Mouse (Mus musculus) heart, embryonic 14.5 days (tissue): ENCODE data around the gene C87436. TPM values are rescaled to one million over a fixed set of nuclear protein-coding genes. Genes with fewer than 3 reads are reported as not detected.
A peak's percentile ranks its signal among the peaks of the same experiment; 100 is the strongest.

ENCODE experiments used
- ATAC-seq: fragments of 200-750 bp; cut with Nextera tagmentation; 2 replicates; pipeline ENCODE4 v1.8.0; 2017; ENCODE audit warnings: low read depth, moderate TSS enrichment; ENCODE audit not compliant: insufficient number of reproducible peaks, insufficient read depth, low FRiP score
- H3K27ac ChIP-seq, 2 experiments: fragments of 200-500 bp in 1 of 2; fragments of 300-500 bp in 1 of 2; sonication (generic) in 1 of 2; replicated peaks in 1 of 2; 2 replicates each; pipeline ENCODE4 v1.5.1; 2012 to 2014; ENCODE audit warnings: low read depth in 2 of 2, low read length in 2 of 2, control low read depth in 1 of 2, mild to moderate bottlenecking in 1 of 2, mixed read lengths in 1 of 2; ENCODE audit not compliant: control insufficient read depth in 1 of 2, insufficient read depth in 1 of 2
- H3K27me3 ChIP-seq: fragments of 300-500 bp; sonication (generic); 2 replicates; pipeline ENCODE4 v1.6.1; 2014; ENCODE audit warnings: mild to moderate bottlenecking, low read length, control low read depth; ENCODE audit not compliant: control insufficient read depth, insufficient read depth
- H3K36me3 ChIP-seq: fragments of 300-500 bp; sonication (generic); 2 replicates; pipeline ENCODE4 v1.6.1; 2014; ENCODE audit warnings: mild to moderate bottlenecking, control low read depth, low read length, mixed read lengths; ENCODE audit not compliant: control insufficient read depth, insufficient read depth
- H3K4me1 ChIP-seq, 2 experiments: fragments of 200-500 bp in 1 of 2; fragments of 300-500 bp in 1 of 2; sonication (generic) in 1 of 2; 2 replicates each; pipeline ENCODE4 v1.6.1; 2012 to 2014; ENCODE audit warnings: low read length in 2 of 2, control low read depth in 1 of 2, mixed read lengths in 1 of 2; ENCODE audit not compliant: control insufficient read depth in 2 of 2, insufficient read depth in 2 of 2
- H3K4me2 ChIP-seq: fragments of 300-500 bp; sonication (generic); 2 replicates; pipeline ENCODE4 v1.6.1; 2014; ENCODE audit warnings: mild to moderate bottlenecking, low read length
- H3K4me3 ChIP-seq, 2 experiments: fragments of 200-500 bp in 1 of 2; fragments of 300-500 bp in 1 of 2; sonication (generic) in 1 of 2; 2 replicates each; pipeline ENCODE4 v1.5.1; 2012 to 2014; ENCODE audit warnings: low read length in 2 of 2, mild to moderate bottlenecking in 2 of 2, control low read depth in 1 of 2, low read depth in 1 of 2, moderate library complexity in 1 of 2; ENCODE audit not compliant: control insufficient read depth in 1 of 2, insufficient read depth in 1 of 2
- H3K9ac ChIP-seq: fragments of 300-500 bp; sonication (generic); 2 replicates; pipeline ENCODE4 v1.6.1; 2014; ENCODE audit warnings: mild to moderate bottlenecking, low read length
- H3K9me3 ChIP-seq: fragments of 300-500 bp; sonication (generic); 2 replicates; pipeline ENCODE4 v1.6.1; 2016; ENCODE audit warnings: low read length, control low read depth; ENCODE audit not compliant: control insufficient read depth
- WGBS: fragments of 180-500 bp; shearing (Covaris S2); extraction: QIAGEN DNeasy Blood & Tissue Kit; methylation state at CpG from one replicate; pipeline ENCODE4 v1.1.7; 2014; 5-methylcytosine and 5-hydroxymethylcytosine counted together
- polyA plus RNA-seq: library from polyadenylated mRNA; unstranded; fragments of >200 nt; fragmentation: Nextera tagmentation; extraction: Ambion mirVana; gene quantifications from 2 replicates; pipeline ENCODE4 v1.2.1, GENCODE M21; 2014

The C87436 gene
- polyA plus RNA-seq, 1 experiment from 2014 or later = 20.0 TPM

DNA sequence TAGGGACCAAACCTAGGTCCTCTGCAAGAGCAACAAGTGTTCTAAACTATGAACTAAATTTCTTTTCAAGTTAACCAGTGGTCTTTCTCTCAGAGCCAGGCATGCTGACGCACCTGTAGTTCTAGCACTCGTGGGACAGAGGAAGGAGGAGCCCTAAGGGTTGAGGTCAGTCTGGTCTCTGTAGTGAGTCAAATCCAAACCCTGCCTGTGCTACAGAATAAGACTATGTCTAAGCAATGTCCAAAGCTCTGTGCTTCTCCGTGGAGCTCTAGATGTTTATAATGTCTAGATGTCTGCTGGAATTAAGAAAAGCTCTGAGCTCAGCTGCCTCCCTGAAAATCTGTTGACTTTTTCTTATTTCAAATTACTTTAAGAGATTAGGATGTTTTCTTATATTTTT is 18.6 kb downstream of the C87436 start:
- 89% methylated on average over 3 of the region's 3 CpGs for WGBS
- no peak overlapping the region for H3K9ac ChIP-seq
- H3K9me3 ChIP-seq = no peaks in the 10 kb centered on the region
- H3K4me3 ChIP-seq = no peak overlapping the region
- ATAC-seq = no peak
- H3K27me3 ChIP-seq = no peaks in the 10 kb centered on the region
- no peak overlapping the region for H3K4me2 ChIP-seq
- no peaks in the 10 kb centered on the region for H3K4me1 ChIP-seq
- no peak overlapping the region for H3K27ac ChIP-seq
- peaks cover 87% of the 10 kb centered on the region for H3K36me3 ChIP-seq

DNA sequence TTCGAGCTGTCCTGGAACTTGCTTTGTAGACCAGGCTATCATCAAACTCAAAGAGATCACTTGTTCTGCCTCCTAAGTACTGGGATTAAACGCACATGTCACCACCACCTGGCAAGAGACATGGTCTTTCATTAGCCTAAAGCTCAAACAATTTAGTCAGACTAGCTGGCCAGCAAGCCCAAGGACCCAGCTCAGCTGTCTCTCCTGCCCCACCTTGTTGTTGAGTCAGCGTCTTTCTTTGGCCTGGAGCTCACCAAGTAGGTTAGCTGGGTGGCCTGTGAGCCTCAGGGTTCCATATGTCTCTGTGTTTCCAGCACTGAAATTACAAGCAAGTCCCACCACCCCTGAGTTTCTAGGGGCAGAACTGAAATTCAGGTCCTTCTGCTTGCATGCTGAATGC is 24.9 kb downstream of the C87436 start:
- H3K9ac ChIP-seq = no peak overlapping the region
- peaks cover 85% of the 10 kb centered on the region for H3K36me3 ChIP-seq
- 86% methylated on average over 3 of the region's 3 CpGs for WGBS
- H3K4me3 ChIP-seq = no peak overlapping the region
- no peak for ATAC-seq
- H3K4me1 ChIP-seq = no peaks in the 10 kb centered on the region
- H3K27me3 ChIP-seq = no peaks in the 10 kb centered on the region
- no peak overlapping the region for H3K27ac ChIP-seq
- H3K4me2 ChIP-seq = no peak overlapping the region
- no peaks in the 10 kb centered on the region for H3K9me3 ChIP-seq

DNA sequence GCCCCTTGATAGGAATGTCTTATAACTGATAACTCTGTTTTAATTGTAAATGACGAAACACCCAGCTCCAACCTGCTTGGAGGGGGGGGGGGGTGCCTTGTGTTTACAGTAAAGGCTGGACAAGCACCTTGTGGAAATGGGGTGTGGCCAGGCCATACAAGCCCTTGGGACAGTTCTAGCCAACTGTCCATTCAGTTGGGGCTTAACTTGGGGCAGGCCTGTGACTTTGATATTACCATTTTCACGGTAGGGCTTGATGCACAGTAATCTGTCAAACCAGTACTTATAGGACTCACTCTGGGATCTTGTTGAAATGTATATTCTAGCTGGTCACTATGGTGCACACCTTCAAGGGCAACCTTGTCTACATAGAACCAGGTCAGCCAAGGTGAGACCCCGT is 33.1 kb downstream of the C87436 start:
- Histone ChIP-seq H3K4me2 (peak overlapping the region; percentile 62), H3K4me3 (peak overlapping the region in 1 of 2 experiments; percentile 44; a peak in 1 of 4 replicates), H3K27ac (peak overlapping the region; percentile 93), H3K4me1 (peaks cover 19 to 29% of the 10 kb centered on the region in 2 experiments), H3K27me3 (no peaks in the 10 kb centered on the region), H3K9me3 (no peaks in the 10 kb centered on the region), H3K36me3 (peaks cover 23% of the 10 kb centered on the region), H3K9ac (peak overlapping the region; percentile 69)
- 91% methylated on average over 3 of the region's 3 CpGs for WGBS
- ATAC-seq = no peak

DNA sequence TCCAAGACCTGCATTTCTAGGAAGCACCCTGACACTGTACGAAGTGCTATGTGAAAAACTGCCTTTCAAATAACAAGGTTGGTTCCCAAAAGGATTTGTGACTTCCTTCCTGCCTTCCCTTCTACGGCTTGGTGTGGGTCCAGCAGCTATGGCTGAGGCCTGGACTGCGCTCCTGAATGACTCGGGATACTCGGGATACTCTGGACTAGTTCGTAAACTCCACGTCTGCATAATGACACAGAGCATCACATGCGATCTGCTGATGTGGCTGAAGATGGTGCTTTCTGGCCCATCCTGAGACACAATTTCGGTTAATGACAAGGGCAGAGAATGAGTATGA is 33.6 kb downstream of the C87436 start:
- WGBS = 23% methylated on average over 9 of the region's 9 CpGs
- ATAC-seq = peak; percentile 16

DNA sequence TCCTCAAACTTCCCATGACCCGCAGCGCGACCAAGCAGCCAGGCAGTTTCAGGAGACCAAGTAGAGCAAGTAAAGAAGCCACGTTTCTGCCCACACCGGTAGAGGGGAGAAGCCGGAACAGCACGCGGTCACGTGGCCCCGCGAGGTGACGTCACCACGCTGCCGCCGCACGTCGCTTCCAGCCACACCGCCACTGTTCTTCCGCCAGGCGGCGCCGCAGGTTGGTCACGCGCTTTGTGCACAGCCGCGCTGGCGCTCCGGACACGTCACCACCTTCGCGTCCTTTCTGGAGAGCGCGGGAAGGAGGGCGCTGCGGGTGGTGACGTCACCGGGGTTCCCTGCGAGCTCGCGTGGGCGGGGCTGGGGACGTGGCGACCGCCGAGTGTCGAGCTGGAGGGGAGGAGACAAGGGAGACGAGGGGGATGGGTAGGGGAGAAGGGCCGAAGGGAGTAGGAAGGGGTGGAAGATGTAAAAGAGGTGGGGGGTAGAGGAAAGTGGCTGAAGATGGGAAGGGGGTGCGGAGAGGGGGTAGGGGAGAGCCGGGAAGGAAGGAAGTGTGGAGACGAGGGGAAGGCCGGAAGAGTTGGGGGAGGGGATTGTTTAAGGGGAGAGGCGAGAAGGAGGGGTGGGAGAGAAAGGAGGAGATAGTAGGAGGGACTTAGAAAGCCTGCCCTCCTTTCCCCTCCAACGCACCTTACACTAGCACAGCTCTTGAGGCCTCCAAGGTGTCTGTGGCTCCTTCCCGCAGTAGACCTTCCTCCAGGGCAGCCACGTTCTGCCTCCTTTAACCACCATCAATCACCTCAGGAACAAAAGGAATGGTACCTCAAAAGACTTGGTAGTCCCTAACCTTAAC is 34.2 kb downstream of the C87436 start:
- Histone ChIP-seq H3K4me2 (peak overlapping the region; percentile 69), H3K27me3 (no peaks in the 10 kb centered on the region), H3K4me1 (peaks cover 21 to 29% of the 10 kb centered on the region in 2 experiments), H3K9ac (peak overlapping the region; percentile 72), H3K27ac (peak overlapping the region; percentile 93), H3K9me3 (no peaks in the 10 kb centered on the region), H3K36me3 (peaks cover 14% of the 10 kb centered on the region), H3K4me3 (peak overlapping the region; percentile 44 to 54)
- WGBS = under 1% methylated on average over 56 of the region's 56 CpGs
- ATAC-seq = peak; percentile 94

More for the DNA sequence above, 33.6 kb downstream of the C87436 start:
- H3K4me2 ChIP-seq = peak overlapping the region; percentile 62
- peak overlapping the region; percentile 69 for H3K9ac ChIP-seq
- H3K4me3 ChIP-seq = peak overlapping the region; percentile 44 to 54
- H3K27ac ChIP-seq = peak overlapping the region; percentile 93
- H3K36me3 ChIP-seq = peaks cover 20% of the 10 kb centered on the region
- H3K4me1 ChIP-seq = peaks cover 21 to 29% of the 10 kb centered on the region in 2 experiments
- no peaks in the 10 kb centered on the region for H3K9me3 ChIP-seq
- no peaks in the 10 kb centered on the region for H3K27me3 ChIP-seq

DNA sequence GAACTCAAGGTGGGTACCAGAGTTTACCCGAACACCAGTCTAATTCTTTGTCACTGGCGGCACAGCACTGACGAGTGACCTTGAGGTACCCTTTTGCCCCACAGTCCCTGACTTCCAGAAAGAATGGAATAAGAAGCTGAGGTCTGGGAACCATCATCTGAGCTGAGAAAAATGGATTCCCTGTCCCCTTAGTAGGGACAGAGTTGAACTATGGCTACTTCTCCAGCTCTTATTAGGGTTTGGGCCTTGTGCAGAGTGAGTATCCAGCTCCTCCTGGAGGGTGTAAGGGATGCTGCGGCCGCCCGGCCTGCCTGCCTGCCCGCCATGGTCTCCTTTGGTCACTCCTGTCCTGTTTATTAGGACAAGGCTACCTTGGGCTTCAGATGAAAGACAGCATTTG is 34.9 kb downstream of the C87436 start:
- H3K9me3 ChIP-seq = no peaks in the 10 kb centered on the region
- peak overlapping the region; percentile 69 for H3K4me2 ChIP-seq
- H3K27ac ChIP-seq = peak overlapping the region; percentile 84 to 93
- peak overlapping the region; percentile 72 for H3K9ac ChIP-seq
- peaks cover 23 to 36% of the 10 kb centered on the region in 2 experiments for H3K4me1 ChIP-seq
- H3K4me3 ChIP-seq = peak overlapping the region; percentile 44 to 47
- H3K27me3 ChIP-seq = no peaks in the 10 kb centered on the region
- WGBS = 65% methylated on average over 7 of the region's 7 CpGs
- ATAC-seq = no peak
- peaks cover 11% of the 10 kb centered on the region for H3K36me3 ChIP-seq

DNA sequence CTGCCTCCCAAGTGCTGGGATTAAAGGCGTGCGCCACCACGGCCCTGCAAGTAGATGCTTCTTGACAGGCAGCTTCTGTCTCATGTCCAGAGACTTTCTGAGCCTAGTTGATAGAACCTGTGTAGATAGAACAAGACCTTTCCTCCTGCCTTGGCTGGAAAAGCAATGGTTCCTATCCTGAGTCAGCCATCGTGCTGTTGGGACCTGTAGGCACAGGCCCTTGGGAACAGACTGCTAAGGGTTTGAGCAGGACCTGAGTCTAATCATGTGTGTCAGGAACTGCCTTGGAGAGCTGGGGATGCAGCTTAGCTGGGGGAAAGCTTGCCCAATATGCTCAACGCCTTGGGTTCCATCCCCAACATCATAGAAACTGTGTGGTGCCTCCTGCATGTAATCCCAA is 35.9 kb downstream of the C87436 start:
- Histone ChIP-seq H3K4me2 (no peak overlapping the region), H3K4me3 (no peak overlapping the region), H3K9me3 (no peaks in the 10 kb centered on the region), H3K9ac (no peak overlapping the region), H3K4me1 (peaks cover 28 to 41% of the 10 kb centered on the region in 2 experiments), H3K36me3 (peaks cover 9% of the 10 kb centered on the region), H3K27me3 (no peaks in the 10 kb centered on the region), H3K27ac (0 out of 4 replicates have a peak overlapping the region, but pooled peaks have one; percentile 12 to 79)
- ATAC-seq = no peak
- 91% methylated on average over 5 of the region's 5 CpGs for WGBS
